Mouse (Mus musculus): ENCODE measurements around the gene Gm8068. TPM values are rescaled to one million over a fixed set of nuclear protein-coding genes. Genes with fewer than 3 reads are reported as not detected.
"Not testable (repeated sequence)": the region's sequence is repeated elsewhere in the genome, so short reads cannot be mapped to it uniquely, and the experiment has no call there.

Gene Gm8068
- not detected in 2 replicates for polyA plus RNA-seq (2014; fragmentation: Nextera tagmentation; extraction: Ambion mirVana)

- ATAC-seq (ENCODE audit: low FRiP score); H3K9ac ChIP-seq; H3K4me1 ChIP-seq (replicated peaks; ENCODE audit: control insufficient read depth, insufficient read depth, low read length); H3K4me2 ChIP-seq (replicated peaks); H3K4me3 ChIP-seq (replicated peaks; ENCODE audit: low read length); H3K9me3 ChIP-seq (ENCODE audit: control insufficient read depth, low read length); H3K36me3 ChIP-seq (replicated peaks; ENCODE audit: control insufficient read depth, insufficient read depth); H3K27me3 ChIP-seq (ENCODE audit: control insufficient read depth, insufficient read depth, low read length); H3K27ac ChIP-seq; DNase-seq (ENCODE audit: low spot score): not testable (repeated sequence)
- WGBS, result no CpG with 5 or more reads among the region's 3 CpGs
Observed at GRCm38 (mm10) chr14:41701785-41702184, at the start of gene Gm8068. Gm8068 (minus strand) TSS chr14:41701885.

GRCm38 (mm10) chr14:41750514-41750913 is 48.8 kb upstream of the Gm8068 start, which contains the start of gene Gm7929:
Gm7929 (minus strand) TSS chr14:41750614.
- not testable (repeated sequence) for H3K4me1 ChIP-seq (replicated peaks; ENCODE audit: control insufficient read depth, insufficient read depth, low read length); H3K9ac ChIP-seq; H3K27ac ChIP-seq; DNase-seq (ENCODE audit: low spot score); H3K9me3 ChIP-seq (ENCODE audit: control insufficient read depth, low read length); H3K4me3 ChIP-seq (replicated peaks; ENCODE audit: low read length); ATAC-seq (ENCODE audit: low FRiP score); H3K27me3 ChIP-seq (ENCODE audit: control insufficient read depth, insufficient read depth, low read length); H3K36me3 ChIP-seq (replicated peaks; ENCODE audit: control insufficient read depth, insufficient read depth); H3K4me2 ChIP-seq (replicated peaks)
- WGBS, result no CpG with 5 or more reads among the region's 1 CpGs

DNA sequence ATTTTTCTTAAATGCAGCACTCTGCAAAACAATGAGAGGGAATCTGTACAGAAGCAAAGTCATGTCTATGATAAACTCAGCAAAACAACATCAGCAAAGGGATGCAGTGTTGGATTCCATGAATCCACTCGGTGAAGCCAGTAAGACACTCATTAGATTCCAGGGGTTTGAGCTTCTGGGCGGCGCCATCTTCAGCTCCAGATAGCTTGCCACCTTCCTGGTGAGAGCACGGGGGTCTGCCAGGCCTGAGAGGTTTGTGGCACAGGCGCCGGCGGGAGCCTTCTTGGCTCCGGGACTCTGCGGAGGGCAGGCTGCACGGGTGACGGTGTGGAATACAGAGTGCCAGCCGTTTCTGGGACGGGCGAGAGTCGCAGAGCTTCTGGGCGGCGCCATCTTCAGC is 21.8 kb upstream of the Gm8068 start:
- WGBS, result 78% methylated on average over 15 of the region's 17 CpGs

GRCm38 (mm10) chr14:41717180-41717579 is 15.5 kb upstream of the Gm8068 start:
- not testable (repeated sequence) for H3K27me3 ChIP-seq (ENCODE audit: control insufficient read depth, insufficient read depth, low read length); ATAC-seq (ENCODE audit: low FRiP score); H3K9me3 ChIP-seq (ENCODE audit: control insufficient read depth, low read length); H3K4me2 ChIP-seq (replicated peaks); DNase-seq (ENCODE audit: low spot score); H3K36me3 ChIP-seq (replicated peaks; ENCODE audit: control insufficient read depth, insufficient read depth); H3K4me1 ChIP-seq (replicated peaks; ENCODE audit: control insufficient read depth, insufficient read depth, low read length); H3K27ac ChIP-seq; H3K4me3 ChIP-seq (replicated peaks; ENCODE audit: low read length); H3K9ac ChIP-seq
- 91% methylated on average over 1 of the region's 1 CpGs for WGBS

More for the DNA sequence above, 21.8 kb upstream of the Gm8068 start:
- not testable (repeated sequence) for H3K36me3 ChIP-seq (replicated peaks; ENCODE audit: control insufficient read depth, insufficient read depth); ATAC-seq (ENCODE audit: low FRiP score); H3K9me3 ChIP-seq (ENCODE audit: control insufficient read depth, low read length); H3K9ac ChIP-seq; H3K27ac ChIP-seq; H3K27me3 ChIP-seq (ENCODE audit: control insufficient read depth, insufficient read depth, low read length); H3K4me2 ChIP-seq (replicated peaks); H3K4me3 ChIP-seq (replicated peaks; ENCODE audit: low read length); H3K4me1 ChIP-seq (replicated peaks; ENCODE audit: control insufficient read depth, insufficient read depth, low read length); DNase-seq (ENCODE audit: low spot score)

DNA sequence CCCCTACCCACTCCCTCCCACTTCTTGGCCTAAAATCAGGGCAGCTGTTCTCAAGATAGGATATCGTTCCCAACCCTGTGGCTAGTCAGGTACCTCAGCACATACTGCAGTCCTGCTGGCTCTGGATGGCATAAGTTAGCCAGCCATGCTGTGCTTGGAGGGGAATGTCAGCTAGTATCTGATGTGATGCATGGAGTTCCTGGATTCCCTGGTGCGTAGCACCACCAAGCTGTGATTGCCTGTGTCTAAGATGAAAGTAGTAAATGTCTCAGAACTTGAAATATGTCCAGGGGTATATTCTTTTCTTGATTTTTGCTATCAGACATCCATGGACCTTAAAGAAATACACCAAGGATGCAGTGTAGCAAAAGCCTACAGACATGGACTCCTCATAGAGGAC is 53.5 kb downstream of the Gm8068 start:
- not testable (repeated sequence) for H3K9ac ChIP-seq; H3K4me1 ChIP-seq (replicated peaks; ENCODE audit: control insufficient read depth, insufficient read depth, low read length); H3K27ac ChIP-seq; H3K9me3 ChIP-seq (ENCODE audit: control insufficient read depth, low read length); ATAC-seq (ENCODE audit: low FRiP score); H3K4me3 ChIP-seq (replicated peaks; ENCODE audit: low read length); H3K4me2 ChIP-seq (replicated peaks); H3K27me3 ChIP-seq (ENCODE audit: control insufficient read depth, insufficient read depth, low read length); DNase-seq (ENCODE audit: low spot score); H3K36me3 ChIP-seq (replicated peaks; ENCODE audit: control insufficient read depth, insufficient read depth)
- 88% methylated on average over 2 of the region's 2 CpGs for WGBS

Other genes with a start within 250 kb of the Gm8068 start
- not detected in 2 replicates for gene Gm7954, start 248.4 kb downstream of the Gm8068 start, polyA plus RNA-seq (2014; fragmentation: Nextera tagmentation; extraction: Ambion mirVana)
- not detected in 2 replicates for gene Gm3486, start 212.4 kb downstream of the Gm8068 start, polyA plus RNA-seq (2014; fragmentation: Nextera tagmentation; extraction: Ambion mirVana)
- not detected in 2 replicates for gene Gm7970, start 146.3 kb downstream of the Gm8068 start, polyA plus RNA-seq (2014; fragmentation: Nextera tagmentation; extraction: Ambion mirVana)
- gene 1700049E17Rik2, start 128.7 kb downstream of the Gm8068 start, polyA plus RNA-seq (2014; fragmentation: Nextera tagmentation; extraction: Ambion mirVana), result not detected in 2 replicates
- gene Gm3072, start 77.3 kb downstream of the Gm8068 start, polyA plus RNA-seq (2014; fragmentation: Nextera tagmentation; extraction: Ambion mirVana), result not detected in 2 replicates
- not detected in 2 replicates for gene Gm3676, start 55.4 kb downstream of the Gm8068 start, polyA plus RNA-seq (2014; fragmentation: Nextera tagmentation; extraction: Ambion mirVana)
- gene Gm7929, start 48.7 kb upstream of the Gm8068 start, polyA plus RNA-seq (2014; fragmentation: Nextera tagmentation; extraction: Ambion mirVana), result not detected in 2 replicates
- not detected in 2 replicates for gene Gm47189, start 70.6 kb upstream of the Gm8068 start, polyA plus RNA-seq (2014; fragmentation: Nextera tagmentation; extraction: Ambion mirVana)
- gene Gm7980, start 205.4 kb upstream of the Gm8068 start, polyA plus RNA-seq (2014; fragmentation: Nextera tagmentation; extraction: Ambion mirVana), result not detected in 2 replicates
- gene 1700049E17Rik1, start 223.1 kb upstream of the Gm8068 start, polyA plus RNA-seq (2014; fragmentation: Nextera tagmentation; extraction: Ambion mirVana), result not detected in 2 replicates
- gene 1700024B05Rik, start 242.1 kb upstream of the Gm8068 start, polyA plus RNA-seq (2014; fragmentation: Nextera tagmentation; extraction: Ambion mirVana), result not detected in 2 replicates

Data from hindbrain, embryonic 14.5 days (tissue).